Mouse (Mus musculus) E14TG2a.4 (cell line): ENCODE measurements around the gene Thap2.

ENCODE experiments used
- CTCF ChIP-seq: conservative IDR thresholded peaks from 2 replicates; pipeline ENCODE4 v1.5.1; 2014; ENCODE audit warnings: low read length
- POU5F1 ChIP-seq: IDR thresholded peaks from 2 replicates; pipeline ENCODE4 v1.6.1; 2014; ENCODE audit warnings: low read length, borderline replicate concordance

DNA sequence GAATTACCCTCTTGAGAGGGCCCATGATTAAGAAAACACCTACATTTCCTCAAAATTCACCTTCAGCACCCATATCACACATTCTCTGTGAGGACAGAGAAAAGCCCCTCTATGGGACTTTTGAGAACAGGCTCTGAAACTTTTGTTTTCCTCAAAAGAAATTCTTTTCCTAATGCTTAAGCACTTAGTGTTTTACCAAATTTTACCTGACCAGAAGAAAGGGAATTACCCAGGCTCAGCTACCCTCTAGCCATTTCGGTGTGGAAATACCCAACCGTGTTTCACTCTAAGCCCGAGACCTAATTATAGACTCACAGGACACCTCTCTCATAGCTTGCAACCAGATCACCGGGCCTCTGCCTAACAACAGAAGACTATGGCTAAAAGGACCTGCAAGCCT is 51.2 kb downstream of the Thap2 start:
- TF ChIP-seq CTCF (no peak), POU5F1 (no peak)
